Mouse (Mus musculus) stomach, embryonic 14.5 days (tissue): ENCODE measurements around the gene Gm15127. TPM values are rescaled to one million over a fixed set of nuclear protein-coding genes. Genes with fewer than 3 reads are reported as not detected.
"Not testable (repeated sequence)": the region's sequence is repeated elsewhere in the genome, so short reads cannot be mapped to it uniquely, and the experiment has no call there.

Source experiments
- ATAC-seq: fragments of 200-750 bp; cut with Nextera tagmentation; 2 replicates; pipeline ENCODE4 v1.8.0; 2017; ENCODE audit warnings: low read depth, moderate TSS enrichment; ENCODE audit not compliant: insufficient number of reproducible peaks, insufficient read depth, low FRiP score
- H3K27ac ChIP-seq: fragments of 300-500 bp; sonication (generic); 2 replicates; pipeline ENCODE4 v1.5.1; 2014; ENCODE audit warnings: mild to moderate bottlenecking, low read length, moderate library complexity, mixed read lengths
- H3K27me3 ChIP-seq: fragments of 300-500 bp; sonication (generic); 2 replicates; pipeline ENCODE4 v1.6.1; 2014; ENCODE audit warnings: low read length, control low read depth, mixed read lengths; ENCODE audit not compliant: control insufficient read depth, insufficient read depth
- H3K36me3 ChIP-seq: fragments of 300-500 bp; sonication (generic); 2 replicates; pipeline ENCODE4 v1.6.1; 2014; ENCODE audit warnings: mild to moderate bottlenecking, control low read depth, low read length, moderate library complexity, mixed read lengths; ENCODE audit not compliant: control insufficient read depth, insufficient read depth
- H3K4me1 ChIP-seq: fragments of 300-500 bp; sonication (generic); 2 replicates; pipeline ENCODE4 v1.6.1; 2014; ENCODE audit warnings: low read length, control low read depth, mixed read lengths; ENCODE audit not compliant: control insufficient read depth, insufficient read depth
- H3K4me2 ChIP-seq: fragments of 300-500 bp; sonication (generic); replicated peaks from 2 replicates; pipeline ENCODE4 v1.6.1; 2014; ENCODE audit warnings: low read depth, low read length, control low read depth
- H3K4me3 ChIP-seq: fragments of 300-500 bp; sonication (generic); 2 replicates; pipeline ENCODE4 v1.5.1; 2014; ENCODE audit warnings: low read depth, low read length, control low read depth
- H3K9ac ChIP-seq: fragments of 300-500 bp; sonication (generic); replicated peaks from 2 replicates; pipeline ENCODE4 v1.6.1; 2014; ENCODE audit warnings: low read depth, mild to moderate bottlenecking, control low read depth, low read length, moderate library complexity, mixed read lengths
- H3K9me3 ChIP-seq: fragments of 300-500 bp; sonication (generic); 2 replicates; pipeline ENCODE4 v1.6.1; 2016; ENCODE audit warnings: low read depth, low read length, control low read depth; ENCODE audit not compliant: control insufficient read depth
- WGBS: fragments of 180-500 bp; shearing (Covaris S2); extraction: QIAGEN DNeasy Blood & Tissue Kit; methylation state at CpG from one replicate; pipeline ENCODE4 v1.1.7; 2014; 5-methylcytosine and 5-hydroxymethylcytosine counted together
- polyA plus RNA-seq: library from polyadenylated mRNA; unstranded; fragments of >200 nt; fragmentation: Nextera tagmentation; extraction: Ambion mirVana; gene quantifications from 2 replicates; pipeline ENCODE4 v1.2.1, GENCODE M21; 2014

The Gm15127 gene
- not detected in 2 replicates for polyA plus RNA-seq

- H3K9me3 ChIP-seq, H3K27ac ChIP-seq, H3K4me2 ChIP-seq, H3K4me3 ChIP-seq, H3K36me3 ChIP-seq, H3K4me1 ChIP-seq, ATAC-seq, H3K9ac ChIP-seq, H3K27me3 ChIP-seq: not testable (repeated sequence)
- WGBS: 83% methylated on average over 3 of the region's 4 CpGs
Observed at GRCm38 (mm10) chrX:148663298-148663697, at the start of gene Gm15127. TSS of gene Gm15127 (plus strand) at chrX:148663598.

- not testable (repeated sequence) for ATAC-seq, H3K27me3 ChIP-seq, H3K27ac ChIP-seq, H3K9me3 ChIP-seq, H3K4me2 ChIP-seq, H3K4me1 ChIP-seq, H3K4me3 ChIP-seq, H3K9ac ChIP-seq, H3K36me3 ChIP-seq
- 93% methylated on average over 3 of the region's 7 CpGs for WGBS
Observed at GRCm38 (mm10) chrX:148615053-148615452, 48.3 kb upstream of the Gm15127 start, which contains the start of gene Gm8334. TSS of gene Gm8334 (minus strand) at chrX:148615153.

GRCm38 (mm10) chrX:148676290-148676689 lies 12.9 kb downstream of the Gm15127 start:
- H3K27ac ChIP-seq, ATAC-seq, H3K9me3 ChIP-seq, H3K4me1 ChIP-seq, H3K4me2 ChIP-seq, H3K36me3 ChIP-seq, H3K4me3 ChIP-seq, H3K9ac ChIP-seq, H3K27me3 ChIP-seq: not testable (repeated sequence)
- 31% methylated on average over 1 of the region's 1 CpGs for WGBS

Other genes starting within 250 kb of the Gm15127 start
- gene Gm15114, start 174.6 kb upstream of the Gm15127 start, polyA plus RNA-seq: not detected in 2 replicates
- not detected in 2 replicates for gene Gm8334, start 48.4 kb upstream of the Gm15127 start, polyA plus RNA-seq
- not detected in 2 replicates for gene Luzp4, start 194.0 kb downstream of the Gm15127 start, polyA plus RNA-seq